Mouse (Mus musculus) cortical plate, adult 2 months (tissue): ENCODE measurements around the gene Eno1. TPM values are rescaled to one million over a fixed set of nuclear protein-coding genes. Genes with fewer than 3 reads are reported as not detected.
"Not testable (repeated sequence)": the region's sequence is repeated elsewhere in the genome, so short reads cannot be mapped to it uniquely, and the experiment has no call there.

Source experiments
- H3K27ac ChIP-seq: fragments of 200-500 bp; 2 replicates; pipeline ENCODE4 v1.5.1; 2012; ENCODE audit warnings: low read length, control low read depth, inconsistent platforms; ENCODE audit not compliant: insufficient read depth
- H3K4me1 ChIP-seq: fragments of 200-500 bp; 2 replicates; pipeline ENCODE4 v1.6.1; 2011; ENCODE audit warnings: low read length; ENCODE audit not compliant: control insufficient read depth, insufficient read depth
- H3K4me3 ChIP-seq: fragments of 200-500 bp; 2 replicates; pipeline ENCODE4 v1.5.1; 2011; ENCODE audit warnings: mild to moderate bottlenecking, low read length, control low read depth; ENCODE audit not compliant: insufficient read depth
- CTCF ChIP-seq: fragments of 200-500 bp; IDR thresholded peaks from 2 replicates; pipeline ENCODE4 v1.5.1; 2011; ENCODE audit warnings: mild to moderate bottlenecking, control low read depth, low read length; ENCODE audit not compliant: insufficient read depth; ENCODE audit errors: extremely low read depth
- POLR2A ChIP-seq: fragments of 200-500 bp; IDR thresholded peaks from 2 replicates; pipeline ENCODE4 v1.6.1; 2011; ENCODE audit warnings: mild to moderate bottlenecking, low read length, control low read depth; ENCODE audit not compliant: insufficient read depth; ENCODE audit errors: extremely low read depth
- polyA plus RNA-seq: library from polyadenylated mRNA; depleted of rRNA; stranded (reverse); fragments of >200 nt; gene quantifications from 2 replicates; pipeline ENCODE4 v1.2.3, GENCODE M21; 2012

Eno1 gene
- polyA plus RNA-seq, 1 experiment: 906 TPM

DNA sequence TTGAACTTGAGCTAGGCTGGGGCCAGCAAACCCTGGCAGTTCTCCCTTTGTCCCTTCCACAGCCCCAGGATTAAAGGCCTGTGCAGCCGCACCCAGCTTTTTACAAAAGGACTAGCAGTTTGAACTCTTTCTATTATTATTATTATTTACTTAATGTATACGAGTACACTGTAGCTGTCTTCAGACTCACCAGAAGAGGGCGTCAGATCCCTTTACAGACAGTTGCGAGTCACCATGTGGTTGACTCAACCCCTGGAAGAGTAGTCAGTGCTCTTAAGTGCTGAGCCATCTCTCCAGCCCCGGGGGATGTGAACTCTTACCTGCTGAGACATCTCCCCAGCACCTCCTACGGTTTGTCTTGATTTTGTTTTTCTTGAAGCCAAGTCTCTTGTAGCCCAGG is 24.2 kb downstream of the Eno1 start:
- Histone ChIP-seq H3K27ac (no peak overlapping the region), H3K4me1 (peaks cover 6% of the 10 kb centered on the region), H3K4me3 (no peak overlapping the region)
- TF ChIP-seq CTCF (peak; percentile 43), POLR2A (no peak)

GRCm38 (mm10) chr4:150262301-150262700 is 25.8 kb downstream of the Eno1 start:
- Histone ChIP-seq H3K4me3 (no peak overlapping the region), H3K27ac (no peak overlapping the region), H3K4me1 (peaks cover 6% of the 10 kb centered on the region)
- TF ChIP-seq CTCF: no peak
- no peak for TF ChIP-seq POLR2A

DNA sequence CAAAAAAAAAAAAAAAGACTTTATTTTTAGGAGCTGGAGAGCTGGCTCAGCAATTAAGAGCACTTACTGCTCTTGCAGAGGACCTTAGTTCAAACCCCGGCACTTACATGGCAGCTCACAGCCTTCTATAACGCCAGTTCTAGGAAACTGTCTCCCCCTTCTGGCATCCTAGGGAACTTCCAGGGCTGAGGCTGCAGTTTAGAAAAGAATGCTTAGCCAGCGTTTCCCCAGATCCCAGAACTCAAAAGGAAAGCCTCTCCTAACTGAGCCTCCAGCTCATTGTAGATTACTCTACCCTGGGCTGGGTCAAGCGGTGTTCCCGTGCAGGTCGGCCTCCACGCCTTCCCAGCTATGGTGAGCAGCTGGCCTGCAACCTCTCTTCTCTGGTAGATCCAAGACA is 28.4 kb downstream of the Eno1 start:
- H3K4me3 ChIP-seq: no peak overlapping the region
- no peak overlapping the region for H3K27ac ChIP-seq
- TF ChIP-seq CTCF (peak; percentile 37; the same call in 1 of the 2 replicates), POLR2A (no peak)
- no peaks in the 10 kb centered on the region; the same call in 1 of the 2 replicates for H3K4me1 ChIP-seq

- H3K4me3 ChIP-seq: no peak overlapping the region
- no peak for TF ChIP-seq CTCF
- no peak for TF ChIP-seq POLR2A
- H3K4me1 ChIP-seq: no peaks in the 10 kb centered on the region; the same call in 1 of the 2 replicates
- H3K27ac ChIP-seq: no peak overlapping the region
Observed at GRCm38 (mm10) chr4:150265471-150265870, 28.9 kb downstream of the Eno1 start.

DNA sequence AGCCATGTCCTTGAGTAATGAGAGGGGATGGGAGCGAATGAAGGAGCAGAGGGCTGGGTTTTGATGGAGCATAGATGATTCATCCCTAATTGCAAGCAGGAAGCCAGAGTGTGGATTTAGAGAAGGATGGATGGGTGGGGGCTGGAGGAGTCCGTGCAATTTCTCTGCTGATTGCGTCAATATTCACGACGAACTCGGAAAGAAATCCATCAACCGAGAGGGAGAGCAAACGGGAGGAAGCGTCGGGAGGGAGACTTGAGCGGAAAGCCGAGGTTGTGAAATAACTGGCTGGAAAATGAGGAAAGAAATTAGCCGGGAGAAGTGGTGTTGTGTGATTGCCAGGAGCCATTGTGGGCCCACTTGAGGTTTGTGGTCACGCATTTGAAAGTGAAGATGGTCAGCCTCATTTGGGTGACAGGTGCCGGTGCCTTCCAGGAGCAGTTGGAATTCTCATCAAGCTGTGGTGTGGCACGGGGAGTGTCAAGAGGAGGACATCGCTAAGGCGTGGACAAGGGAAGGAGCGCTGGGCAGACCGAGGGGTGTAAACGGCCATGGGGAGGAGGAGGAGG is 30.2 kb downstream of the Eno1 start:
- Histone ChIP-seq H3K27ac (no peak overlapping the region), H3K4me1 (no peaks in the 10 kb centered on the region), H3K4me3 (no peak overlapping the region)
- TF ChIP-seq POLR2A (no peak), CTCF (no peak)

DNA sequence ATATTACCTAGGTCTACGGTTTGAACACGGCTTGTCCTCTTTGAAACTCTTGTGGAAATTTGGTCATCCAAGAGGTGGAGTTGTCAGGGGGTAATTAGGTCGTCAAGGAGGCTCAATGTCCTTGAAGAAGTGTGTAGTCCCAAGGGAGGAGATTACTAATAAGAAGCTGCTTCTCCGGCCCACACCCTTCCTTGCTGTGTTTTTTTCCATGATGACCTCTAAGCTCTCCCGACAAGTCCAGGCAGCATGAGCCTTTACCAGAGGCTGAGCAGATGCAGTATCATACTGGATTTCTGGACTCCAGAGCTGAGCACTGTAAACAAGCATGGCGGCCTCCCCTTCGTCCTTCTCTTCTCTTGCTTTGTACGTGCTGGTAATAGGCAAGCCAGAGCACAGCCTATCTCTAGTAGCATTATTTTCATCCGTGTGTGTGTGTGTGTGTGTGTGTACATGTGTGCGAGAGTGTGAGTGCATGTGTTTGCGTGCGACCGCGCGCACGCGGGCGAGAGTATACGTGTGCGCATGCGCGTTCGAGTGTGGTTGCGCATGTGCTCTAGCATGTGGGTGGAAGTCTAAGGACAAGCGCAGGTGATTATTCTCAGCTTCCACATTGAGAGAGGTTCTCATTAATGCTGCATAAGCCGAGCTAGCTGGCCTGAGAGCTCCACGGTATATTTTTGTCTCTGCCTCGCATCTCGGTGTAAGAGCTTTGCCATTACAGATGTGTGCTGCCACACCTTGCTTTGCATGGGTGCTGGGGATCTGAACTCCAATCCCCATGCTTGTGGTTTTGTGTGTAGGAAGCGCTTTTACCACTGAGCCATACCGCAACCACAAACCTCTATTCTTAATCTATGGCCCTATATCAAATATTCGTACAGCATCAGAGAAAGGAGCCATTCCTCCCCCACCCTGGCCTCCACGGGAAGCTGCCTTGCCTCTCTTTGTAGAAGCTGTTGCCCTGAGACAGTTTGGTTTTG is 32.4 kb downstream of the Eno1 start:
- TF ChIP-seq POLR2A (no peak), CTCF (no peak)
- H3K4me1 ChIP-seq: no peaks in the 10 kb centered on the region
- H3K4me3 ChIP-seq: no peak overlapping the region
- H3K27ac ChIP-seq: no peak overlapping the region

DNA sequence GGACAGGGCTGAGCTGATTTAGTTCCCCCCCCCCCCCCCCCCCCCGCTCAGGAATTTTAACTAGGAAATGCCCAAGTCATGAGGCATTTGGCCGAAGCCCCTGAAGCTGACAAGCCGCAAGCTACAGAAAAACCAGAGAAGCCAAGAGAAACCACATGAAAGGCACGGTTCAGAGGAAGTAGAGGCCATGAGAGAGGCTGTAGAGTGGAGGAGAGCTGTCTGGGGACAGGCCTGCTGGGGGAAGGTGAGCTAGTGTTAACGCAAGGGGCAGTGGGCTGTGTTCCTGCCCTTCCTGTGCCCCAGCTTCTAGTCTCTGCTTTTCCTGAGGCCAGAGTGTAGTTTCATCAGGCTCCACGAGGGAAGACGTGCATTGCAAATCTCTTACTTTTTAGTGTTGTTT is 33.2 kb downstream of the Eno1 start:
- Histone ChIP-seq H3K4me3 (no peak overlapping the region), H3K4me1 (no peaks in the 10 kb centered on the region), H3K27ac (no peak overlapping the region)
- TF ChIP-seq CTCF (no peak), POLR2A (no peak)

DNA sequence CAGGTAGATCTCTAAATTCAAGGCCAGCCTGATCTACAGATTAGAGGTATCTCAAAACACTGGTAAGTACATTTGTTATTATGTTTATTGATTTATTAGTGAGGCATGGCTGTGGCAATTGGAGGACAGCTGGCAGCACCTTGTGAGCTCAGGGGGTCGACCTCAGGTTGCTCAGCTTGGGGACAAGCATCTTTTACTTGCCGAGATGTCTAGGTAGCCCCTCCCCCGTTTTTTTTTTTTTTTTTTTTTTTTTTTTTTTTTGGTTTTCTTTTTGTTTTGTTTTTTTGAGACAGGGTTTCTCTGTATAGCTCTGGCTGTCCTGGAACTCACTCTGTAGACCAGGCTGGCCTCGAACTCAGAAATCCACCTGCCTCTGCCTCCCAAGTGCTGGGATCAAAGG is 34.2 kb downstream of the Eno1 start:
- H3K4me3 ChIP-seq, H3K4me1 ChIP-seq, H3K27ac ChIP-seq: not testable (repeated sequence)

DNA sequence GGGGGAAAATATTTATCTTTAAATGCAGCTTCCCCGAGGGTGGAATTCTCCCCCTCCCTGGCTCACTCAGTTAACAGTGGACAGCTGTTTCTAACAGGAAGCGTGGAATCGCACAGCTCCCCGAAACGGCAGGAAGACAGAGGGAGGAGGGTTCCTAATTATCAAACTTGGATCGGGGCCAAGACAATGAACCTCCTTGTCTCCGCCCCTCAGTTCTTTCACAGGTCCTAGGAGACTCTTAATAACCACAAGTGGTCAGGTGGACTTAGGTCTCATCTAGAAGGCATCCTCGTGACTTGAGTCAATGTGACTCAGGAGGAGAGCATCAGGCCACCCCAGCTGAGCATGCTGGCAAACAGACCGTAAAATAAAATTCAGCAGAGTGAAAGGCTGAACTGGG is 36.2 kb downstream of the Eno1 start:
- Histone ChIP-seq H3K27ac (no peak overlapping the region), H3K4me3 (no peak overlapping the region)
- TF ChIP-seq POLR2A (no peak), CTCF (no peak)

GRCm38 (mm10) chr4:150275531-150275930 is 39.0 kb downstream of the Eno1 start:
- H3K27ac ChIP-seq: no peak overlapping the region
- H3K4me3 ChIP-seq: no peak overlapping the region
- TF ChIP-seq CTCF: no peak
- no peak for TF ChIP-seq POLR2A
- no peaks in the 10 kb centered on the region; the same call in 1 of the 2 replicates for H3K4me1 ChIP-seq

More for the DNA sequence above, 36.2 kb downstream of the Eno1 start:
- H3K4me1 ChIP-seq: no peaks in the 10 kb centered on the region

- H3K27ac ChIP-seq, H3K4me3 ChIP-seq, H3K4me1 ChIP-seq: not testable (repeated sequence)
Observed at GRCm38 (mm10) chr4:150279336-150279735, 42.8 kb downstream of the Eno1 start.
